ENCODE assay signal across 9 mouse cellular contexts in the genomic region with DNA sequence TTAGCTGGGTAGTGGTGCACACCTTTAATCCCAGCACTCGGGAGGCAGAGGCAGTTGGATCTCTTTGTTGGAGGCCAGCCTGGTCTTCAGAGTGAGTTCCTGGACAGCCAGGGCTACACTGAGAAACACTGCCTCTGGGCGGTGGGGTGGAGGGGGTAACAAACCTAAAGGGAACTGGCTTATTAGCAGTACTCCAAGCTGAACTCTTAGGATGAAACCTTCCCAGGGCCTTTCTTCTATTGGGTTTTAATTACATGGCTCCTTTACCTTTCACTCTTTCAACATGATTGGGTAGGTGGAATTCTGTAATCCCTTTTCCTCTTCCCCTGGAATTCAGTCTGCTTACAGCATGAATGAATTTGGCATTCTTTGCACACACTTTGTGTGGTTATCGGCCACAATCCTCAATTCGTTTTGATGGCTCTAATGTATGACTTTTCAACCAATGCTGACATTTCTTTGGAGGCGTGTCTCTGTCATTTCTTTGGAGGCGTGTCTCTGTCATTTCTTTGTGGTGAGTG. TPM values are rescaled to one million over a fixed set of nuclear protein-coding genes. Genes with fewer than 3 reads are reported as not detected.
DNase-seq lines count a peak whose midpoint lies in the region; ATAC-seq and TF ChIP-seq lines count a peak whose summit lies in the region.
"Had no signal": no experiment of that assay in that cellular context is flagged by ENCODE, and none has a peak within 500 bp of the region (broad histone marks: within the 10 kb centered on the region; RNA-seq: fewer than 3 reads in every experiment).

No protein-coding gene starts in this region.

- H3K4me3 ChIP-seq in heart, embryonic 10.5 days, result 0 out of 2 replicates have a peak overlapping the region, but pooled peaks have one; percentile 89
- no peak overlapping the region for H3K4me3 ChIP-seq in heart, embryonic 11.5 days (ENCODE audit: low read depth, low read length)
- no peak overlapping the region for H3K4me3 ChIP-seq in MEL (ENCODE audit: control insufficient read depth in 1 of 2, insufficient read depth in 1 of 2, low read depth in 2 of 2, low read length in 2 of 2)
- H3K4me3 ChIP-seq in forebrain, postnatal 0 days (ENCODE audit: low read depth, low read length), result peak overlapping the region; percentile 82
- no peak overlapping the region for H3K4me3 ChIP-seq in midbrain, embryonic 11.5 days (ENCODE audit: low read depth, low read length)

- H3K27ac ChIP-seq in heart, embryonic 10.5 days, result peak overlapping the region; percentile 100
- no peak overlapping the region for H3K27ac ChIP-seq in heart, embryonic 11.5 days (ENCODE audit: low read depth, low read length)
- no peak overlapping the region for H3K27ac ChIP-seq in MEL (ENCODE audit: control insufficient read depth, low read depth, low read length)
- H3K27ac ChIP-seq in forebrain, postnatal 0 days (ENCODE audit: low read depth, low read length), result peak overlapping the region; percentile 100
- peak overlapping the region; percentile 100 for H3K27ac ChIP-seq in midbrain, embryonic 11.5 days (ENCODE audit: low read depth, low read length)

- peaks cover 14% of the 10 kb centered on the region for H3K4me1 ChIP-seq in heart, embryonic 10.5 days
- H3K4me1 ChIP-seq in heart, embryonic 11.5 days (ENCODE audit: control insufficient read depth, insufficient read depth, low read length), result peaks cover 13% of the 10 kb centered on the region
- H3K4me1 ChIP-seq in MEL (ENCODE audit: control insufficient read depth in 1 of 2, insufficient read depth in 2 of 2, low read length in 2 of 2), result peaks cover 2 to 12% of the 10 kb centered on the region in 2 experiments
- peaks cover 37% of the 10 kb centered on the region for H3K4me1 ChIP-seq in forebrain, postnatal 0 days (ENCODE audit: insufficient read depth)
- H3K4me1 ChIP-seq in midbrain, embryonic 11.5 days (ENCODE audit: control insufficient read depth, insufficient read depth, low read length), result peaks cover 38% of the 10 kb centered on the region

- no peaks in the 10 kb centered on the region for H3K9me3 ChIP-seq in heart, embryonic 10.5 days
- no peaks in the 10 kb centered on the region for H3K9me3 ChIP-seq in heart, embryonic 11.5 days (replicated peaks; ENCODE audit: control insufficient read depth, low read length)
- H3K9me3 ChIP-seq in MEL (replicated peaks; ENCODE audit: insufficient read depth, low read length), result no peaks in the 10 kb centered on the region
- H3K9me3 ChIP-seq in forebrain, postnatal 0 days (ENCODE audit: low read length), result no peaks in the 10 kb centered on the region
- H3K9me3 ChIP-seq in midbrain, embryonic 11.5 days (ENCODE audit: control insufficient read depth, low read length), result no peaks in the 10 kb centered on the region

- no peak for TF ChIP-seq EP300 in MEL (IDR thresholded peaks at IDR 0.05; ENCODE audit: low read depth in 1 of 2, low read length in 2 of 2)

- H3K36me3 ChIP-seq in heart, embryonic 10.5 days, result no peaks in the 10 kb centered on the region
- no peaks in the 10 kb centered on the region for H3K36me3 ChIP-seq in heart, embryonic 11.5 days (ENCODE audit: control insufficient read depth, insufficient read depth, low read length)
- peaks cover 0 to 25% of the 10 kb centered on the region in 2 experiments; a peak in 2 of 4 replicates for H3K36me3 ChIP-seq in MEL (ENCODE audit: control insufficient read depth in 1 of 2, insufficient read depth in 2 of 2, low read length in 2 of 2)
- no peaks in the 10 kb centered on the region for H3K36me3 ChIP-seq in forebrain, postnatal 0 days (ENCODE audit: insufficient read depth)
- no peaks in the 10 kb centered on the region for H3K36me3 ChIP-seq in midbrain, embryonic 11.5 days (ENCODE audit: control insufficient read depth, insufficient read depth, low read length)

- DNase-seq in heart, embryonic 10.5 days (ENCODE audit: low spot score), result no peak
- DNase-seq in MEL (ENCODE audit: low read depth, low spot score), result peak; percentile 39
- peak; percentile 66 for DNase-seq in forebrain, postnatal 0 days
- DNase-seq in midbrain, embryonic 11.5 days (ENCODE audit: low spot score, missing footprints), result peak; percentile 95
- no peak for DNase-seq in frontal cortex, postnatal 36 days (ENCODE audit: low spot score in 2 of 2)
- no peak for DNase-seq in layer of hippocampus, adult 9-11 months
- DNase-seq in layer of hippocampus, adult 8-10 months (ENCODE audit: low spot score in 2 of 2), result no peak
- DNase-seq: cerebellum, adult 11 months had no signal

- WGBS in heart, embryonic 10.5 days, result 75% methylated on average over 6 of the region's 6 CpGs
- WGBS in heart, embryonic 11.5 days (ENCODE audit: insufficient replicate concordance), result 74% methylated on average over 6 of the region's 6 CpGs
- 7% methylated on average over 6 of the region's 6 CpGs for WGBS in forebrain, postnatal 0 days
- WGBS in midbrain, embryonic 11.5 days, result 9% methylated on average over 6 of the region's 6 CpGs

- H3K27me3 ChIP-seq in heart, embryonic 10.5 days (ENCODE audit: insufficient read depth, poor library complexity, severe bottlenecking), result no peaks in the 10 kb centered on the region
- no peaks in the 10 kb centered on the region for H3K27me3 ChIP-seq in heart, embryonic 11.5 days (ENCODE audit: control insufficient read depth, insufficient read depth, low read length)
- H3K27me3 ChIP-seq in MEL (ENCODE audit: control insufficient read depth in 1 of 2, insufficient read depth in 2 of 2, low read length in 2 of 2), result no peaks in the 10 kb centered on the region
- no peaks in the 10 kb centered on the region for H3K27me3 ChIP-seq in forebrain, postnatal 0 days (ENCODE audit: insufficient read depth, low read length)
- H3K27me3 ChIP-seq in midbrain, embryonic 11.5 days (ENCODE audit: control insufficient read depth, insufficient read depth, low read length), result no peaks in the 10 kb centered on the region

- TF ChIP-seq CTCF in MEL (IDR thresholded peaks at IDR 0.05 in 2 of 3, conservative IDR thresholded peaks at IDR 0.05 in 1 of 3; ENCODE audit: control insufficient read depth in 1 of 3, insufficient read depth in 1 of 3, low read depth in 2 of 3, low read length in 3 of 3, poor library complexity in 1 of 3, severe bottlenecking in 1 of 3), result no peak
- no peak for TF ChIP-seq CTCF in forebrain, postnatal 0 days (IDR thresholded peaks at IDR 0.05; ENCODE audit: low read depth)

- no peak for TF ChIP-seq RAD21 in MEL (IDR thresholded peaks at IDR 0.05; ENCODE audit: low read depth, low read length)

- ATAC-seq in heart, embryonic 11.5 days (replicated peaks; ENCODE audit: insufficient number of reproducible peaks, low FRiP score, low TSS enrichment), result no peak
- no peak for ATAC-seq in forebrain, postnatal 0 days
- no peak for ATAC-seq in midbrain, embryonic 11.5 days (ENCODE audit: low FRiP score)

- no peak overlapping the region for H3K9ac ChIP-seq in heart, embryonic 11.5 days (ENCODE audit: low read depth, low read length)
- no peak overlapping the region for H3K9ac ChIP-seq in MEL (ENCODE audit: control insufficient read depth, low read depth, low read length, poor library complexity, severe bottlenecking)
- H3K9ac ChIP-seq in forebrain, postnatal 0 days, result peak overlapping the region; percentile 100
- H3K9ac ChIP-seq in midbrain, embryonic 11.5 days (ENCODE audit: low read length), result peak overlapping the region; percentile 97

- H3K79me2 ChIP-seq in MEL (ENCODE audit: control insufficient read depth, insufficient read depth, low read length, poor library complexity), result peaks cover 30% of the 10 kb centered on the region

- no peak for TF ChIP-seq POLR2A in MEL (IDR thresholded peaks at IDR 0.05; ENCODE audit: control insufficient read depth in 1 of 2, insufficient read depth in 1 of 2, low read depth in 1 of 2, low read length in 2 of 2, poor library complexity in 1 of 2)

- no peak overlapping the region for H3K4me2 ChIP-seq in heart, embryonic 11.5 days
- peak overlapping the region; percentile 63 for H3K4me2 ChIP-seq in forebrain, postnatal 0 days (ENCODE audit: low read depth)
- peak overlapping the region; percentile 74 for H3K4me2 ChIP-seq in midbrain, embryonic 11.5 days

RNA-seq across cellular contexts. Expression of a gene that starts 1.4 kb away (rescaled TPM):
- polyA plus RNA-seq in heart, embryonic 10.5 days (2016; fragmentation: Nextera tagmentation; extraction: Ambion mirVana), result 0.27 and 0.77 TPM in 2 replicates
- 0.67 and 0.70 TPM in 2 replicates for polyA plus RNA-seq in heart, embryonic 11.5 days (2014; fragmentation: Nextera tagmentation; extraction: Ambion mirVana)
- total RNA-seq in MEL (2012; rRNA removed), result 0.13 and 0.15 TPM in 2 replicates
- under 1 TPM in 1 of 2 experiments, not detected in 1; 0.15 TPM for polyA plus RNA-seq in MEL (2012; ENCODE audit: insufficient read depth in 1 of 2, insufficient read length in 2 of 2, low read depth in 1 of 2, low replicate concordance in 2 of 2, missing spikeins in 1 of 2)
- 0.23 and 1.3 TPM in 2 replicates for total RNA-seq in forebrain, postnatal 0 days (2014; rRNA removed)
- 0.44 and 0.73 TPM in 2 replicates for polyA plus RNA-seq in forebrain, postnatal 0 days (2015; fragmentation: Nextera tagmentation; extraction: Ambion mirVana)
- polyA plus RNA-seq in midbrain, embryonic 11.5 days (2014; fragmentation: Nextera tagmentation; extraction: Ambion mirVana), result 0.76 and 1.7 TPM in 2 replicates
- total RNA-seq in layer of hippocampus, adult 8-10 months (2022), result 1 to 10 TPM; 2.3 to 3.3 (median 2.9) TPM

RNA-seq across cellular contexts. Expression of a gene that starts 1.5 kb away (rescaled TPM):
- 83.7 and 115 TPM in 2 replicates for polyA plus RNA-seq in heart, embryonic 10.5 days (2016; fragmentation: Nextera tagmentation; extraction: Ambion mirVana)
- polyA plus RNA-seq in heart, embryonic 11.5 days (2014; fragmentation: Nextera tagmentation; extraction: Ambion mirVana), result 50.5 and 51.2 TPM in 2 replicates
- 11.5 and 16.0 TPM in 2 replicates for total RNA-seq in MEL (2012; rRNA removed)
- 10 to 100 TPM in 1 of 2 experiments, not detected in 1; 62.4 TPM for polyA plus RNA-seq in MEL (2012; ENCODE audit: insufficient read depth in 1 of 2, insufficient read length in 2 of 2, low read depth in 1 of 2, low replicate concordance in 2 of 2, missing spikeins in 1 of 2)
- 18.1 and 19.6 TPM in 2 replicates for total RNA-seq in forebrain, postnatal 0 days (2014; rRNA removed)
- polyA plus RNA-seq in forebrain, postnatal 0 days (2015; fragmentation: Nextera tagmentation; extraction: Ambion mirVana), result 62.4 and 76.9 TPM in 2 replicates
- 172 and 174 TPM in 2 replicates for polyA plus RNA-seq in midbrain, embryonic 11.5 days (2014; fragmentation: Nextera tagmentation; extraction: Ambion mirVana)
- 10 to 100 TPM; 49.0 to 58.9 (median 57.1) TPM for total RNA-seq in layer of hippocampus, adult 8-10 months (2022)

RNA-seq across cellular contexts. Expression of a gene that starts 34.4 kb away (rescaled TPM):
- 0.42 and 1.7 TPM in 2 replicates for polyA plus RNA-seq in heart, embryonic 10.5 days (2016; fragmentation: Nextera tagmentation; extraction: Ambion mirVana)
- polyA plus RNA-seq in heart, embryonic 11.5 days (2014; fragmentation: Nextera tagmentation; extraction: Ambion mirVana), result 0.38 and 1.1 TPM in 2 replicates
- total RNA-seq in MEL (2012; rRNA removed), result 0.50 and 0.95 TPM in 2 replicates
- under 1 TPM in 1 of 2 experiments, not detected in 1; 0.47 TPM for polyA plus RNA-seq in MEL (2012; ENCODE audit: insufficient read depth in 1 of 2, insufficient read length in 2 of 2, low read depth in 1 of 2, low replicate concordance in 2 of 2, missing spikeins in 1 of 2)
- not detected in 2 replicates for total RNA-seq in forebrain, postnatal 0 days (2014; rRNA removed)
- 0.27 and 0.59 TPM in 2 replicates for polyA plus RNA-seq in forebrain, postnatal 0 days (2015; fragmentation: Nextera tagmentation; extraction: Ambion mirVana)
- 0.73 and 0.96 TPM in 2 replicates for polyA plus RNA-seq in midbrain, embryonic 11.5 days (2014; fragmentation: Nextera tagmentation; extraction: Ambion mirVana)
- under 1 TPM; 0.20 to 0.68 (median 0.49) TPM for total RNA-seq in layer of hippocampus, adult 8-10 months (2022)

RNA-seq across cellular contexts. Expression of a gene that starts 45.5 kb away (rescaled TPM):
- 14.6 and 17.7 TPM in 2 replicates for polyA plus RNA-seq in heart, embryonic 10.5 days (2016; fragmentation: Nextera tagmentation; extraction: Ambion mirVana)
- polyA plus RNA-seq in heart, embryonic 11.5 days (2014; fragmentation: Nextera tagmentation; extraction: Ambion mirVana), result 13.1 and 13.3 TPM in 2 replicates
- total RNA-seq in MEL (2012; rRNA removed), result 1.2 and 1.8 TPM in 2 replicates
- 1 to 10 TPM in 1 of 2 experiments, not detected in 1; 2.6 TPM for polyA plus RNA-seq in MEL (2012; ENCODE audit: insufficient read depth in 1 of 2, insufficient read length in 2 of 2, low read depth in 1 of 2, low replicate concordance in 2 of 2, missing spikeins in 1 of 2)
- 50.9 and 55.6 TPM in 2 replicates for total RNA-seq in forebrain, postnatal 0 days (2014; rRNA removed)
- 43.7 and 58.6 TPM in 2 replicates for polyA plus RNA-seq in forebrain, postnatal 0 days (2015; fragmentation: Nextera tagmentation; extraction: Ambion mirVana)
- 21.0 and 23.2 TPM in 2 replicates for polyA plus RNA-seq in midbrain, embryonic 11.5 days (2014; fragmentation: Nextera tagmentation; extraction: Ambion mirVana)
- 10 to 100 TPM; 63.4 to 90.3 (median 86.9) TPM for total RNA-seq in layer of hippocampus, adult 8-10 months (2022)

Comparison
In these comparisons a context has a peak if more than half of its experiments do, and no peak if none do; other contexts are left out.
1. H3K27ac ChIP-seq: peak in heart, embryonic 10.5 days (single experiment), forebrain, postnatal 0 days (single experiment) and midbrain, embryonic 11.5 days (single experiment); none in heart, embryonic 11.5 days (single experiment) and MEL (single experiment).
2. H3K4me3 ChIP-seq: peak in heart, embryonic 10.5 days (single experiment) and forebrain, postnatal 0 days (single experiment); none in heart, embryonic 11.5 days (single experiment), MEL (0 of 2) and midbrain, embryonic 11.5 days (single experiment).
3. DNase-seq: peak in MEL (single experiment), forebrain, postnatal 0 days (single experiment) and midbrain, embryonic 11.5 days (single experiment); none in heart, embryonic 10.5 days (single experiment), frontal cortex, postnatal 36 days (0 of 2), layer of hippocampus, adult 9-11 months (single experiment) and layer of hippocampus, adult 8-10 months (0 of 2).
4. H3K9ac ChIP-seq: peak in forebrain, postnatal 0 days (single experiment) and midbrain, embryonic 11.5 days (single experiment); none in heart, embryonic 11.5 days (single experiment) and MEL (single experiment).